ENCODE assay signal across 21 mouse cellular contexts in genomic region chr19:28902111-28902510, GRCm38 (mm10).
A peak's percentile ranks its signal among the peaks of the same experiment; 100 is the strongest.
DNase-seq lines count a peak whose midpoint lies in the region; ATAC-seq and TF ChIP-seq lines count a peak whose summit lies in the region.
"Had no signal": no experiment of that assay in that cellular context is flagged by ENCODE, and none has a peak within 500 bp of the region (broad histone marks: within the 10 kb centered on the region; RNA-seq: fewer than 3 reads in every experiment).

No protein-coding gene starts in this region.

- no peaks in the 10 kb centered on the region for H3K9me3 ChIP-seq in hindbrain, embryonic 16.5 days (ENCODE audit: control insufficient read depth, low read length)
- H3K9me3 ChIP-seq in hindbrain, embryonic 14.5 days (ENCODE audit: control insufficient read depth, low read length): no peaks in the 10 kb centered on the region
- H3K9me3 ChIP-seq: forebrain, embryonic 13.5 days; hindbrain, embryonic 13.5 days; intestine, embryonic 15.5 days; limb, embryonic 10.5 days had no signal

- H3K9ac ChIP-seq in hindbrain, embryonic 16.5 days (ENCODE audit: low read depth, low read length): no peak overlapping the region
- H3K9ac ChIP-seq in hindbrain, embryonic 14.5 days: no peak overlapping the region
- H3K9ac ChIP-seq: forebrain, embryonic 13.5 days; hindbrain, embryonic 13.5 days; intestine, embryonic 15.5 days had no signal

- H3K4me3 ChIP-seq in hindbrain, embryonic 16.5 days (ENCODE audit: low read length): no peak overlapping the region
- H3K4me3 ChIP-seq in hindbrain, embryonic 14.5 days (replicated peaks; ENCODE audit: low read length): no peak overlapping the region
- H3K4me3 ChIP-seq in layer of hippocampus, adult 2 months: no peak overlapping the region
- H3K4me3 ChIP-seq: forebrain, embryonic 13.5 days; gastrocnemius, adult 2 months; hindbrain, embryonic 13.5 days; intestine, embryonic 15.5 days; limb, embryonic 10.5 days had no signal

- peak; percentile 30; the same call in 1 of the 2 replicates for ATAC-seq in hindbrain, embryonic 16.5 days
- no peak for ATAC-seq in hindbrain, embryonic 14.5 days (ENCODE audit: low FRiP score)
- ATAC-seq: activated CD4-positive, CD25-positive, alpha-beta regulatory T cell, adult 4 months; forebrain, embryonic 13.5 days; intestine, embryonic 15.5 days; midbrain, embryonic 16.5 days had no signal

- H3K27me3 ChIP-seq in hindbrain, embryonic 16.5 days (replicated peaks; ENCODE audit: control insufficient read depth, insufficient read depth, low read length): no peaks in the 10 kb centered on the region
- no peaks in the 10 kb centered on the region for H3K27me3 ChIP-seq in hindbrain, embryonic 14.5 days (ENCODE audit: control insufficient read depth, insufficient read depth, low read length)
- H3K27me3 ChIP-seq: forebrain, embryonic 13.5 days; hindbrain, embryonic 13.5 days; intestine, embryonic 15.5 days had no signal

- H3K36me3 ChIP-seq in hindbrain, embryonic 16.5 days (ENCODE audit: control insufficient read depth, insufficient read depth, low read length): peaks cover 11% of the 10 kb centered on the region; the same call in 1 of the 2 replicates
- 0 out of 2 replicates have a peak, but pooled peaks cover 6% of the 10 kb centered on the region for H3K36me3 ChIP-seq in hindbrain, embryonic 14.5 days (replicated peaks; ENCODE audit: control insufficient read depth, insufficient read depth)
- H3K36me3 ChIP-seq: intestine, embryonic 15.5 days; limb, embryonic 10.5 days had no signal

- TF ChIP-seq CTCF in layer of hippocampus, adult 2 months (conservative IDR thresholded peaks at IDR 0.05): no peak

- no peaks in the 10 kb centered on the region for H3K4me1 ChIP-seq in hindbrain, embryonic 16.5 days (ENCODE audit: control insufficient read depth, insufficient read depth, low read depth, low read length)
- 0 out of 2 replicates have a peak, but pooled peaks cover 7% of the 10 kb centered on the region for H3K4me1 ChIP-seq in hindbrain, embryonic 14.5 days (replicated peaks; ENCODE audit: control insufficient read depth, insufficient read depth, low read length)
- H3K4me1 ChIP-seq: forebrain, embryonic 13.5 days had no signal

- no peak overlapping the region for H3K4me2 ChIP-seq in hindbrain, embryonic 16.5 days (ENCODE audit: low read length)
- H3K4me2 ChIP-seq in hindbrain, embryonic 14.5 days (replicated peaks): no peak overlapping the region
- H3K4me2 ChIP-seq: forebrain, embryonic 13.5 days; hindbrain, embryonic 13.5 days; intestine, embryonic 15.5 days had no signal

- WGBS in hindbrain, embryonic 16.5 days: 46% methylated on average over 2 of the region's 2 CpGs
- 48% methylated on average over 2 of the region's 2 CpGs for WGBS in hindbrain, embryonic 14.5 days

- DNase-seq in hindbrain, embryonic 14.5 days (ENCODE audit: low spot score): no peak
- DNase-seq in layer of hippocampus, adult 2 months (ENCODE audit: low spot score in 2 of 2): no peak
- DNase-seq in layer of hippocampus, adult 11-12 months (ENCODE audit: low spot score): no peak
- peak; percentile 24 for DNase-seq in mesoderm, embryonic 11.5 days (ENCODE audit: low read depth, low spot score)
- DNase-seq in retina, embryonic 14.5 days (ENCODE audit: low spot score): peak; percentile 32
- DNase-seq in T-cell, adult 2 months (ENCODE audit: low spot score): no peak
- DNase-seq: adrenal gland, adult 8-10 months; cerebellum, adult 18-20 months; gastrocnemius, adult 2 months; kidney, postnatal 14 days; right cerebral cortex, postnatal 14 days; thymus, adult 2 months; thymus, postnatal 4 days had no signal

- H3K27ac ChIP-seq in hindbrain, embryonic 16.5 days (ENCODE audit: low read depth, low read length): no peak overlapping the region
- H3K27ac ChIP-seq in hindbrain, embryonic 14.5 days: no peak overlapping the region
- peak overlapping the region; percentile 86 for H3K27ac ChIP-seq in layer of hippocampus, adult 2 months
- H3K27ac ChIP-seq: forebrain, embryonic 13.5 days; gastrocnemius, adult 2 months; hindbrain, embryonic 13.5 days; intestine, embryonic 15.5 days; limb, embryonic 10.5 days; stomach, postnatal 0 days had no signal

Comparison
In these comparisons a context has a peak if more than half of its experiments do, and no peak if none do; other contexts are left out.
1. DNase-seq: peak in mesoderm, embryonic 11.5 days (single experiment) and retina, embryonic 14.5 days (single experiment); none in hindbrain, embryonic 14.5 days (single experiment), layer of hippocampus, adult 2 months (0 of 2), layer of hippocampus, adult 11-12 months (single experiment) and T-cell, adult 2 months (single experiment).